Mouse (Mus musculus) C2C12 (cell line): Measurements from ENCODE around the gene Rad9b.

Source experiments
- CTCF ChIP-seq: IDR thresholded peaks from one replicate; pipeline ENCODE4 v1.5.1; 2011; ENCODE audit not compliant: control insufficient read depth, insufficient read depth, insufficient read length
- FOSL1 ChIP-seq: IDR thresholded peaks from one replicate; pipeline ENCODE4 v1.8.0; 2011; ENCODE audit warnings: mild to moderate bottlenecking, low read length; ENCODE audit not compliant: poor library complexity, insufficient read depth, severe bottlenecking
- MYOD1 ChIP-seq: IDR thresholded peaks from one replicate; pipeline ENCODE4 v1.6.1; 2011; ENCODE audit warnings: low read depth; ENCODE audit not compliant: control insufficient read depth, insufficient read length
- MYOG ChIP-seq: IDR thresholded peaks from one replicate; pipeline ENCODE4 v1.6.1; 2011; ENCODE audit not compliant: control insufficient read depth, insufficient read length; ENCODE audit errors: extremely low read depth
- USF1 ChIP-seq: IDR thresholded peaks from one replicate; pipeline ENCODE4 v1.6.1; 2011; ENCODE audit warnings: low read depth, mild to moderate bottlenecking, control low read depth, moderate library complexity

GRCm38 (mm10) chr5:122390006-122390405, 36.0 kb upstream of the Rad9b start:
- TF ChIP-seq MYOG, result no peak
- no peak for TF ChIP-seq CTCF
- TF ChIP-seq USF1, result no peak
- TF ChIP-seq MYOD1, result no peak
- TF ChIP-seq FOSL1, result no peak
